Mouse (Mus musculus) liver, embryonic 12.5 days (tissue): ENCODE measurements around the gene CN725425. TPM values are rescaled to one million over a fixed set of nuclear protein-coding genes. Genes with fewer than 3 reads are reported as not detected.

Experiments
- ATAC-seq: fragments of 200-750 bp; cut with Nextera tagmentation; 2 replicates; pipeline ENCODE4 v1.8.0; 2017; ENCODE audit warnings: moderate number of reproducible peaks, mild to moderate bottlenecking, moderate library complexity
- H3K27ac ChIP-seq: fragments of 300-500 bp; sonication (generic); 2 replicates; pipeline ENCODE4 v1.5.1; 2016; ENCODE audit warnings: mild to moderate bottlenecking
- H3K27me3 ChIP-seq: fragments of 300-500 bp; sonication (generic); replicated peaks from 2 replicates; pipeline ENCODE4 v1.6.1; 2016; ENCODE audit warnings: mild to moderate bottlenecking, moderate library complexity
- H3K36me3 ChIP-seq: fragments of 300-500 bp; sonication (generic); 2 replicates; pipeline ENCODE4 v1.6.1; 2016; ENCODE audit warnings: mild to moderate bottlenecking, moderate library complexity
- H3K4me1 ChIP-seq: fragments of 300-500 bp; sonication (generic); 2 replicates; pipeline ENCODE4 v1.6.1; 2016
- H3K4me2 ChIP-seq: fragments of 300-500 bp; sonication (generic); 2 replicates; pipeline ENCODE4 v1.6.1; 2016; ENCODE audit warnings: mild to moderate bottlenecking, moderate library complexity
- H3K4me3 ChIP-seq: fragments of 300-500 bp; sonication (generic); 2 replicates; pipeline ENCODE4 v1.5.1; 2016; ENCODE audit warnings: mild to moderate bottlenecking, moderate library complexity
- H3K9ac ChIP-seq: fragments of 300-500 bp; sonication (generic); 2 replicates; pipeline ENCODE4 v1.6.1; 2016; ENCODE audit warnings: mild to moderate bottlenecking, moderate library complexity
- H3K9me3 ChIP-seq: fragments of 300-500 bp; sonication (generic); replicated peaks from 2 replicates; pipeline ENCODE4 v1.6.1; 2016; ENCODE audit warnings: mild to moderate bottlenecking, moderate library complexity
- WGBS: fragments of 180-500 bp; shearing (Covaris S2); methylation state at CpG from one replicate; pipeline ENCODE4 v1.1.7; 2016; ENCODE audit not compliant: insufficient replicate concordance; 5-methylcytosine and 5-hydroxymethylcytosine counted together
- polyA plus RNA-seq: library from polyadenylated mRNA; unstranded; fragments of >200 nt; fragmentation: Nextera tagmentation; extraction: Ambion mirVana; gene quantifications from 2 replicates; pipeline ENCODE4 v1.2.1, GENCODE M21; 2016

The CN725425 gene
- polyA plus RNA-seq, 1 experiment from 2014 or later = not detected

DNA sequence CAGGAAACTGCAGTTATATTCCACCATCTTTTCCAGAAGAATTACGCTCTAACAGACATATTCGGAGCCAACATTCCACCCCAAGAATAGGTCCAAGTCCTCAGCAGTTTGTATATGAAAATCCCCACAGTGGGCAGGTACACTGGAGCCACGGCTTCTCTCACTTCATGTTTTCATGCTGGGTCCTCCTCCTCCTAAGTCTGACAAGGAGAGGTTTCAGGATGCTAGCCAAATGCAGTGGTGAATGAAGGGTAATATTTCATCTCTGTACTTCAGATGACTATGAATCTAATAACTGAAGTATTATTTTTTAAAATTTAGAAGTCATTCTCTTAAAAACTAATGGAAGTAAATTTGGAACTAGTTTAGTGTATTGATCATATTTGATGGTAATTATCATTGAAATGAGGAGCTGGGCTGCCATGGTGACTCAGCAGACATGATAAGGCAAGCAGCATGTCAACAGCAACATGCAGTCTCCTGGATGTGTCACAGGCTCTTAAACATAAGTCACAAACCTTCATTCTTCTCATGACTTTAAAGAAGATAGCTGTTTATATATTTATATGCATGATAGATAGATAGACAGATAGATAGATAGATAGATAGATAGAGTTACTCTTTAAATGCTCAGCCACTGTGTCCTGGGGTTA lies 41.5 kb downstream of the CN725425 start:
- H3K27ac ChIP-seq = no peak overlapping the region; the same call in 1 of the 2 replicates
- H3K36me3 ChIP-seq = no peaks in the 10 kb centered on the region
- peaks cover 5% of the 10 kb centered on the region; the same call in 1 of the 2 replicates for H3K4me1 ChIP-seq
- H3K4me3 ChIP-seq = no peak overlapping the region
- H3K27me3 ChIP-seq = no peaks in the 10 kb centered on the region
- H3K4me2 ChIP-seq = no peak overlapping the region
- WGBS = 70% methylated on average over 3 of the region's 3 CpGs
- ATAC-seq = peak; percentile 72; the same call in 1 of the 2 replicates
- H3K9ac ChIP-seq = no peak overlapping the region
- no peaks in the 10 kb centered on the region for H3K9me3 ChIP-seq

- Histone ChIP-seq H3K36me3 (no peaks in the 10 kb centered on the region), H3K4me3 (no peak overlapping the region), H3K4me1 (peaks cover 33% of the 10 kb centered on the region), H3K9me3 (no peaks in the 10 kb centered on the region), H3K27me3 (no peaks in the 10 kb centered on the region), H3K9ac (no peak overlapping the region), H3K4me2 (no peak overlapping the region), H3K27ac (peak overlapping the region; percentile 88; the same call in 1 of the 2 replicates)
- ATAC-seq = no peak
- WGBS = 75% methylated on average over 6 of the region's 6 CpGs
Observed at GRCm38 (mm10) chr15:91250815-91251214, 51.5 kb downstream of the CN725425 start.

DNA sequence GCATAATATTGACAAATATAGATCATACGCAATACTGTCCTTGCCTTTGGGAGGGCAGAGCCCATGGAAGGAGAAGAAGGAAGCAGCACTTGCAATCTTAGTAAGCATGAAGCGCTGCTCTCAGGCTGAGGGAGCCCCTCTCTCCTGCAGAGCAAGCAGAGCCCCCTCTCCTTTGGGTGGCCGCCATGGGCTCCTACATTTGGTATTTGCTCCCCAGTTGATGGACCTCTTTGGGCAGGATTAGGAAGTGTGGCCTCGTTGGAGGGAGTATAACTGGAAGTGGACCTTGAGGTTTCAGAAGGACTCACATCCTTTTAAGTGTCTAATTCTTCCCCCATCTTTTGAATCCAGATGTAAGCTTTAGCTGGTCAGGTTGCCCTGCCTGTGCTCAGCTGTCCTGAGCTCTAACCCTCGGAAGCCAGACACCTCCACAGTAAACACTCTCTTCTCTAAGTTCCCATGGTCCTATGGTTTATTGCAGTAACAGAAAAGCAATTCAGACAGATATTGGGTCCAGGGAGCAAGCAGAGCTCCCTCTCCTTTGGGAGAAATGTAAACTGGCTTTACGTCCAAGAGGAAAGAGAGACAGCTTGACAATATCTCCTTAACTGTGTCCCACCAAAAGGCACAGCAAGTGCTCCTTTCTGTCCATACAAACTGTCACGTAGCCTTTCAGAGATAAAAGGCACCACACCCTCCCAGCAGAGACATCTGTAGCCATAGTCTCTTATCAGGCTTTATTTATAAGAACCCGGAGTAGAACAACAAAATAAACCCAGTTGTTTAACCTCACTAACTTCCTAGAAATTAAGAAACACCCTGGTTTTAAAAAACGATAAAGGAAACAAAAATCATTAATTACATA lies 52.5 kb downstream of the CN725425 start:
- Histone ChIP-seq H3K9me3 (no peaks in the 10 kb centered on the region), H3K4me3 (no peak overlapping the region), H3K4me1 (peaks cover 33% of the 10 kb centered on the region), H3K9ac (peak overlapping the region; percentile 62), H3K4me2 (peak overlapping the region; percentile 55), H3K27ac (peak overlapping the region; percentile 88), H3K36me3 (no peaks in the 10 kb centered on the region), H3K27me3 (no peaks in the 10 kb centered on the region)
- ATAC-seq = peak; percentile 97
- 37% methylated on average over 9 of the region's 9 CpGs for WGBS

DNA sequence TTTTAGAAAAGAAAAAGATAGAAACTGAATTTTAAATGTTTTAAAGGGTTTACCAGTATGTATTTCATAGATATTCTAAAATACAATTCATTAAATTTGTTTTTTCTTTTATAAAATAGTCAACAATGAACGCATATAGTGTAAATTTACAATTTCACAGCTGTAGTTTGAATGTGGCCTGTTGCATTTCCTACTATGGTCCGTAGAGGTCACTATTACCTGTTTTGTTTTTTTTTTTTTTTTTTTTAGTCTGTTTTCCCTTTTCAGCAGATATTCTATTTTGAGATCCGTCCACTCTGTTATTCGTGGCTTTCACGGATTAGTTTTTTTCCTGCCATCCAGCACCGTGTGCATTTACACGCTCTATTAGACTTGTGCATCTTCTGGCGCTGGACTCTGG lies 53.7 kb downstream of the CN725425 start:
- H3K36me3 ChIP-seq = no peaks in the 10 kb centered on the region
- no peak overlapping the region for H3K4me3 ChIP-seq
- H3K4me2 ChIP-seq = no peak overlapping the region
- no peaks in the 10 kb centered on the region for H3K9me3 ChIP-seq
- H3K27me3 ChIP-seq = no peaks in the 10 kb centered on the region
- no peak for ATAC-seq
- H3K9ac ChIP-seq = no peak overlapping the region
- no peak overlapping the region for H3K27ac ChIP-seq
- WGBS = 37% methylated on average over 8 of the region's 8 CpGs
- peaks cover 35% of the 10 kb centered on the region for H3K4me1 ChIP-seq

DNA sequence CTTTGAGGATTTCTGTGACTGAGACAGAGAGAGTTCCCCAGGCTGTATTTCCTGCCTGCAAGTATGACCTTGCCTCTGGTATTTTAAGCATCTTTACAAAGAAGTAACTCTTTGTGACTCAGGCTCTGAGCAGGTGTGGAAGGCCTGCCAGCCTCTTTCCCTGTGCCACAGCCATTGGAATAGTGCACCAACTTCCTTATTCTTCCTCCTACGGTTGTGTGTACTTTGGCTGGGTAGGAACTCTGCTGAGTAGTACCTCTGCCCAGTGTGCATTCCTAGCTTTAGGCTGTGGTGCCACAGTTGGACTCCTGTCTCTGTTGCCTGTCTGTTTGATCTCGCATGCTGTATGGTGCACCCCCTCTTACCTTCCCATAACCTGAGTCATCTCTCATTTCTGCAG lies 56.0 kb downstream of the CN725425 start:
- H3K27me3 ChIP-seq = no peaks in the 10 kb centered on the region
- 75% methylated on average over 2 of the region's 2 CpGs for WGBS
- H3K9ac ChIP-seq = no peak overlapping the region
- no peak overlapping the region for H3K4me2 ChIP-seq
- H3K9me3 ChIP-seq = no peaks in the 10 kb centered on the region
- no peaks in the 10 kb centered on the region for H3K36me3 ChIP-seq
- no peak overlapping the region for H3K27ac ChIP-seq
- peaks cover 41% of the 10 kb centered on the region for H3K4me1 ChIP-seq
- ATAC-seq = no peak
- no peak overlapping the region for H3K4me3 ChIP-seq

DNA sequence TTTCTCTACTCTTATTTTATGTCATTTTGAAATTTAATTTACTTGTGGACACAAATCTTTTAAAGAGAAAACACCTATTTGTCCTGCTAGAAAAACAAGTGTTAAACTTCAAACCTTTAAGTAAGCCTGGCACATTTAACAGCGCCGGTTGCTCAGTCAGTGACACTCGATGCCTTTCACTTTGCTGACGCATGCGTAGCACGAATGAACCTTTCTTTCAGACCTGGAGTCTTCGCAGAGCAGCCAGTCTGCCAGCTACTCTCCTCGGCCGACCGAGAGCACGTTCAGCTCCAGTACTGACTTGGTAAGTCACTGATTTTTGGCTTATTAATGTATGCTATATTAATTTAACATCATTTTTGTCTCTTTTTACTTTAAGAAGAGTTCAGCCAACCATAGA lies 57.8 kb downstream of the CN725425 start:
- no peaks in the 10 kb centered on the region for H3K9me3 ChIP-seq
- H3K27me3 ChIP-seq = no peaks in the 10 kb centered on the region
- no peak overlapping the region for H3K4me2 ChIP-seq
- no peak overlapping the region for H3K9ac ChIP-seq
- peaks cover 40% of the 10 kb centered on the region for H3K4me1 ChIP-seq
- ATAC-seq = no peak
- H3K36me3 ChIP-seq = no peaks in the 10 kb centered on the region
- no peak overlapping the region for H3K4me3 ChIP-seq
- H3K27ac ChIP-seq = no peak overlapping the region
- 80% methylated on average over 11 of the region's 11 CpGs for WGBS

GRCm38 (mm10) chr15:91260578-91260977 lies 61.3 kb downstream of the CN725425 start:
- peak; percentile 99 for ATAC-seq
- Histone ChIP-seq H3K36me3 (no peaks in the 10 kb centered on the region), H3K4me2 (no peak overlapping the region), H3K27me3 (no peaks in the 10 kb centered on the region), H3K27ac (no peak overlapping the region), H3K4me1 (peaks cover 28% of the 10 kb centered on the region), H3K4me3 (no peak overlapping the region), H3K9me3 (no peaks in the 10 kb centered on the region), H3K9ac (no peak overlapping the region)
- WGBS = 20% methylated on average over 5 of the region's 5 CpGs

DNA sequence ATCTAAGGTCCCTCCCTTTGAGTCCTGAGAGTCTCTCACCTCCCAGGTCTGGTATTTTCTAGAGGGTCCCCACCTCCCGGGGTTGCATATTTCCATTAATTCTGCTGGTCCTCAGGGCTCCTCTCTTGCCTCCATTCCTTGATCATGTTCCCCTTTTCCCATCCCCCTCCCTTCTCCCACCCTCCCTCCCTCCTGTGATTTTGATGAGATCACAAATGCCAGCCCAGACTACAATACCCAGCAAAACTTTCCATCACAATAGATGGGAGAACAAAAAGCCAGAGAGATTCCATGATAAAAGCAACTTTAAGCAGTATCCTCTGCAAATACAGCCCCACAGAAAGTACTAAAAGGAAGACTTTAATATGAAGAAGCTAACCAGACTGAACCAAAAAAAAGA lies 64.6 kb downstream of the CN725425 start:
- no peaks in the 10 kb centered on the region for H3K9me3 ChIP-seq
- no peaks in the 10 kb centered on the region for H3K27me3 ChIP-seq
- peaks cover 23% of the 10 kb centered on the region for H3K4me1 ChIP-seq
- no peak overlapping the region for H3K4me2 ChIP-seq
- H3K27ac ChIP-seq = no peak overlapping the region
- ATAC-seq = no peak
- H3K9ac ChIP-seq = no peak overlapping the region
- no peak overlapping the region for H3K4me3 ChIP-seq
- no peaks in the 10 kb centered on the region for H3K36me3 ChIP-seq
- WGBS = 61% methylated on average over 1 of the region's 1 CpGs

- H3K4me1 ChIP-seq = no peaks in the 10 kb centered on the region
- no peaks in the 10 kb centered on the region for H3K27me3 ChIP-seq
- H3K4me3 ChIP-seq = no peak overlapping the region
- no peak overlapping the region for H3K9ac ChIP-seq
- H3K9me3 ChIP-seq = no peaks in the 10 kb centered on the region
- H3K36me3 ChIP-seq = no peaks in the 10 kb centered on the region
- H3K27ac ChIP-seq = no peak overlapping the region
- ATAC-seq = no peak
- H3K4me2 ChIP-seq = no peak overlapping the region
- 73% methylated on average over 4 of the region's 4 CpGs for WGBS
Observed at GRCm38 (mm10) chr15:91268532-91268931, 69.2 kb downstream of the CN725425 start.

DNA sequence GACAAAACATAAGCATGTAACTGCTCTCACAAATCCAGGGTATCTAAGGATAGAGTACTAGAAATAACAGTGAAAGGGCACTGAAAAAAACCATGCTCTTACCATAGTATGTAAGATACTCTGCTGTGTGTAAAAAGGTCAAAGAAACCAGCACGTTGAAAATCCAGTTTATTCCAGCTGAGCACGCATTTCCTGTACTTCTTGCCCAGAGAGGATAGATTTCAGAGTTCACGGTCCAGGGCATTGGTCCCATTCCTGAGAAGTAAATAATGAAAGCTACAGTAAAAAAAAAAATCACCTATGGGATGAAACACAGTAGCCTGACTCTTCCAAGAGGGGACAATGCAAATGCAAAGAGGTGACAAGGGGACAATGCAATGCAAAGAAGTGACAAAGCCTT lies 76.7 kb downstream of the CN725425 start:
- ATAC-seq = no peak
- 55% methylated on average over 3 of the region's 3 CpGs for WGBS
- Histone ChIP-seq H3K27me3 (no peaks in the 10 kb centered on the region), H3K4me3 (no peak overlapping the region), H3K36me3 (no peaks in the 10 kb centered on the region), H3K27ac (no peak overlapping the region), H3K9ac (no peak overlapping the region), H3K4me1 (no peaks in the 10 kb centered on the region), H3K9me3 (no peaks in the 10 kb centered on the region), H3K4me2 (no peak overlapping the region)

DNA sequence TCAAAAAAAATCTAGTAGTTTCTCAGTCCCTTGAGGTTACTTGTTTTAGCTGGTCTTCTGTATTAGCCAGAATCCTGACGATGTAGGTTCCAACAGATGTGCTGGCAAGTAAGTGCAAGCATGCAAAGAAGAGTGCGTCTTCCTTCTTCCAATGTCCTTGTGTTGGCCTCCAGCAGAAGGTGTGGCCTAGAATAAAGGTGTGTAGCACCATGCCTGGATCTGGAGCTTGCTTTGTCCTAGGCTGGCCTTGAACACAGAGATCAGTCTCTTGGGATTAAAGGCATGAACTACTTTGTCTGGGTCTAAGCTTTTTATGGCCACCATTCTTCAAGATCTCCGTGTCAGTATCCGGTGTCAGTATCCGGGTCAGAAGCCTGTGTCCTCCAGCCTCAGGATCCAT lies 80.3 kb downstream of the CN725425 start:
- Histone ChIP-seq H3K9me3 (0 out of 2 replicates have a peak, but pooled peaks cover 3% of the 10 kb centered on the region), H3K27me3 (no peaks in the 10 kb centered on the region), H3K4me3 (no peak overlapping the region), H3K27ac (no peak overlapping the region), H3K4me1 (no peaks in the 10 kb centered on the region), H3K36me3 (no peaks in the 10 kb centered on the region), H3K4me2 (no peak overlapping the region), H3K9ac (no peak overlapping the region)
- 78% methylated on average over 5 of the region's 5 CpGs for WGBS
- no peak for ATAC-seq

DNA sequence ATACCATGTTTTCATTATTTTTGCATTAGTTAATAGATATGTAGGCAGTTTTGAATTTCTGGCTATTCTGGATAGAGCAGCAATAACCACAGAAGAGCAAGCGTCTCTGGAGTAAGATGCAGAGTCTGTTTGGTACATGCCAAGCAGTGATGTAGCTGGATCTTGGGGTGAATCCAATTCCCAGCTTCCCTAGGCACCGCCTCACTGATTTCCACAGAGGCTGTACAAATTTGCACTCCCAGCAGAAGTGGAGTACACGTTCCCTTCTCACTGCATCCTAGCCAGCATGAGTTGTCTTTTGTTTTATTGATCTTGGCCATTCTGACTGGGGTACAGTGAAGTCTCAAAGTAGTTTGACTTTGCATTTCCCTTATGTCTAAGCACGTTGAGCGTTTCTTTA lies 82.2 kb downstream of the CN725425 start:
- Histone ChIP-seq H3K4me3 (no peak overlapping the region), H3K9ac (no peak overlapping the region), H3K9me3 (0 out of 2 replicates have a peak, but pooled peaks cover 3% of the 10 kb centered on the region), H3K4me1 (no peaks in the 10 kb centered on the region), H3K27me3 (no peaks in the 10 kb centered on the region), H3K27ac (no peak overlapping the region), H3K4me2 (no peak overlapping the region), H3K36me3 (no peaks in the 10 kb centered on the region)
- no peak for ATAC-seq
- 69% methylated on average over 5 of the region's 5 CpGs for WGBS
